Mouse (Mus musculus): ENCODE data around the gene Rag2. TPM values are rescaled to one million over a fixed set of nuclear protein-coding genes. Genes with fewer than 3 reads are reported as not detected.

Rag2 gene
- polyA plus RNA-seq, 1 experiment from 2014 or later, result not detected

DNA sequence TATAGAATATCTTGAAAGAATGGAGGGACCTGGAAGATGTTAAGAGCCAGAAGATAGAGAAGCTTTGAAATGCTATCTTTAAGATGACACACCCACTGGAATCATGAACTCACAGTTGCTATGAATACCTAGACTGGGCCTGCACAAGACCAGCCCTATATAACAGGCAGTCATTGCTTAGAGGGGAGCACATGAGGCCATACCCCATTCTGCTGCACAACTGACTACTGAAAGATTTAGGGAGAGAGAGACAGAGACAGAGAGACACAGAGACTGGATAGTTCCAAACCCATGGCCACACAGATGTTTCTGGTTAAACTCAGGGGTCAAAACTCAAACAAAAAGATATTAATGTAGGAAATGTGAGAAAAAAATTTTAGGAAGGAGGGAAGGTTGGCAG, 2.7 kb downstream of the Rag2 start:
- no peak for ATAC-seq (ENCODE audit: insufficient number of reproducible peaks, low FRiP score, low TSS enrichment, low read depth)
- no peaks in the 10 kb centered on the region for H3K27me3 ChIP-seq
- H3K9me3 ChIP-seq, result no peaks in the 10 kb centered on the region
- no peak overlapping the region for H3K27ac ChIP-seq
- no peaks in the 10 kb centered on the region for H3K36me3 ChIP-seq
- no peaks in the 10 kb centered on the region for H3K4me1 ChIP-seq
- H3K9ac ChIP-seq, result no peak overlapping the region
- no peak overlapping the region for H3K4me2 ChIP-seq
- H3K4me3 ChIP-seq, result no peak overlapping the region

DNA sequence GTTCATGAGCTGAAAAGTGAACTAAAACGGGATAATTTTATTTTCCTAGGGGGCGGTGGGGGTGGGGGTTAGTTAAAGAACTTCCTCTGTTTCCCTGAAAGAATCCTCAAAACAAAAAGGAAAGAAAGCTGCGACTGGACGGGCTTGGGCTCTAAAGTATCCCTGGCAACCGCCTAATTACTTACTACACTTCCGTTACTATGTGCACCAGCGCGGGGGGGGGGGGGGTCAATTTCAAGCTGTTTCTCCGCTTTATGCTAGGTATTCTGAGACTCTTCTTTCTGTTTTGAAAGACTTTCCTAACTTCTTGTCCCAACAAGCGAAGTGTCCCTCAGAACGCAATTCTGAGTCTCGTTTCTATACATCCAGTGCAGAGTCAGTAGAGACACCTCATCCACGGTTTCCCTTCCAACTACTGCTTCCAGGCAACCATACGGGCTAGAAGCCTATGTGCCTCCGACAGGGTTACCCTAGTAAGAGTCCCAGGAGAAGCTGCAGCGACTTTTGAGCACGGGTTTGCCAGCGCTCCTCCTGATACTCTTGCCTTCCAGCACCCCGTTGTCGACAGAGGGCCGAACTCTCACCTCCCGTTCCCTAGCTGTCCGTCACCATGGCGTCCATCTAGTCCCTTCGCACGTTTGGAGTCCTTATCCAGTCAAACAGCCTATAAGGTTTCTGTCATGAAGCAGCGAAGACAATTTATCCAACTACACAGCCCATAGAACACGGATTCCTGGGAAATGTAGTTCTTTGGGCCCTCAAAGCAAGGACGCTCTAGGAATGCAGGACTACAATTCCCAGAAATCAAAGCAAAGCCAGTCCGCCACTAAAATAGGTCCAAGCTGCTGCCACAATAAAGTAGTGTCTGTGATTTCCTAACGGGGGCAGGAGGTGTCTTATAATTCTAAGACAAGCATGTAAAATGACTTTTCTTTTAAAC, 4.0 kb downstream of the Rag2 start:
- Histone ChIP-seq H3K27ac (peak overlapping the region; percentile 92), H3K4me1 (no peaks in the 10 kb centered on the region), H3K27me3 (no peaks in the 10 kb centered on the region), H3K4me2 (peak overlapping the region; percentile 56), H3K4me3 (peak overlapping the region; percentile 74), H3K36me3 (no peaks in the 10 kb centered on the region), H3K9ac (peak overlapping the region; percentile 54), H3K9me3 (no peaks in the 10 kb centered on the region)
- WGBS, result 2% methylated on average over 30 of the region's 31 CpGs
- peak; percentile 97 for ATAC-seq (ENCODE audit: insufficient number of reproducible peaks, low FRiP score, low TSS enrichment, low read depth)

DNA sequence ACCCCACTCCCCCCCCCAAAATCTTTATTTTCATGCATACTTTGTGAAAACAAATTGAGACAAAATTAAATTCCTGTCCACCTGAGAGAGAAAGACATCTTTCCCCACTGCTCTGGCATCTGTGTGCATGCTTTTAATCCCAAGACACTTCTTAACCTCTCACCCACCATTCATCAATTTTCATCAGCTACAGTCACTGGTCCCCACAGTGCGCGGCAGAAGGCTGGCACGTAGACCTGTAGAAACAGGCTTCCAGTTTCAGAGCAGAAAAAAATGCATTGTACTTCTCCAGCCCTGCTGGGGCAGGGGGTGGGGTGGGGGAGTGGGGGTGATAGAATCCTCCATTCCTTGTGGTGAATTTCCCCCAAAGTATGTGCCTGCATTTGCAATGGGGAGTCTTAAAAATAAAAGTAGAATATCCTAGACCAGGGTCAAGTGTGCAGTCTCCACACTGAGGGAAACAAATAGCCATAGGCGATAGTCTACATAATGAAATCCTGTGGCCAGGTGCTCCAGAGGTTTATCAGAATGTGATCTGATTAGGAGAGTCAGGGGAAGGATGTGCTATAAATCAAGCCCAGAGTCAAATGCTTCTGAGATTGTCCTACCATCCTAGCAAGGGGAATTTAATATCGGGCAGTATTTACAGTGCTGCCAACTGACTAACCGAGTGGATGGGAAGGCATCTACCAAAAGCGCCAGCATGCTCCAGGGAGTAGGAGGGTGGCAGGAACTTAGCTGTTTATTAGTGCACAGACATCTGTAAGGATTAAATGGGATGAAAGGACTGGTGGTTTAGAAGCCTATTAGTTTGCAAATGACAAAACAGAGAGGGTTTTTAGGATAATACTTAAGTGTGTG, 14.7 kb downstream of the Rag2 start:
- no peak for ATAC-seq (ENCODE audit: insufficient number of reproducible peaks, low FRiP score, low TSS enrichment, low read depth)
- WGBS, result 22% methylated on average over 7 of the region's 7 CpGs
- Histone ChIP-seq H3K4me2 (no peak overlapping the region), H3K9ac (no peak overlapping the region), H3K9me3 (no peaks in the 10 kb centered on the region), H3K36me3 (no peaks in the 10 kb centered on the region), H3K4me3 (no peak overlapping the region), H3K4me1 (peaks cover 3% of the 10 kb centered on the region; the same call in 1 of the 2 replicates), H3K27me3 (no peaks in the 10 kb centered on the region), H3K27ac (no peak overlapping the region)

DNA sequence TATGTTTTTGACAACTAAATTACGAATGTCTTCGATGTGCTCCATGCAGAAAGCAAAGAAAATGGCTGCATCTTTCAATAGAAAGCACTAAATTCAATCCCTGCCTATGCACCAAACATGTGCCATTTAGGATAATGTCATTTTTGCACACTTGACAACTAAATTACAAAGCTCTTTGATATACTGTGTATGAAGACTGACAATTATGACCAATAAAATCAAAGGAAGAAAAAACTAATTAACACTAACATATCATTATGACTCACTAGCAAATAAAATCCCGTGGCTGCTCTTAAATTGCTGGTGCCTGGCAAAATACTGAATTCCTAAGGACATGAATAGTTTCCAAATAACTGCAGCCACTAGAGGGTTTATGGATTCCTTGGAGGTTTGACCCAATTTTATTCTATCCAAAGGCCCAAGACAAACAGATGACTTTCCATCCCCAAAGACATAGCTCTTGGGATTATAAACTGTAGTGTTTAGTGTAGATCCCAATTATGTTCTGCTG, 15.4 kb downstream of the Rag2 start:
- no peak overlapping the region for H3K4me2 ChIP-seq
- no peak overlapping the region for H3K27ac ChIP-seq
- H3K36me3 ChIP-seq, result no peaks in the 10 kb centered on the region
- H3K9ac ChIP-seq, result no peak overlapping the region
- no peak overlapping the region for H3K4me3 ChIP-seq
- WGBS, result 52% methylated on average over 3 of the region's 3 CpGs
- H3K27me3 ChIP-seq, result no peaks in the 10 kb centered on the region
- H3K4me1 ChIP-seq, result peaks cover 3% of the 10 kb centered on the region; the same call in 1 of the 2 replicates
- ATAC-seq (ENCODE audit: insufficient number of reproducible peaks, low FRiP score, low TSS enrichment, low read depth), result no peak
- no peaks in the 10 kb centered on the region for H3K9me3 ChIP-seq

DNA sequence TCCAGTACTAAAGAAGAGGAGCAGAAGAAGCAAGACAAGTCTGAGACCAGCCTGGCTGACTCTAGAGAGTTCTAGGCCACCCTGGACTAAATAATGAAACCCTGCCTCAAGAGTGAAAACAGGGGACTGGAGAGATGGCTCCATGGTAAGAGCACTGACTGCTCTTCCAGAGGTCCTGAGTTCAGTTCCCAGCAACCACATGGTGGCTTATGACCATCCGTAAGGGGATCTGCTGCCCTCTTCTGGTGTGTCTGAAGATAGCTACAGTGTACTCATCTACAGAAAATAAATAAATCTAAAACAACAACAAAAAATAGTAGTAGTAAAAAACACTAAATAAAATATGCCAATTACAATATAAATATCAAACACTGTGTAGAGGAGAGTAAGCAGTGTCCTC, 21.3 kb downstream of the Rag2 start:
- no peak overlapping the region for H3K9ac ChIP-seq
- no peak for ATAC-seq (ENCODE audit: insufficient number of reproducible peaks, low FRiP score, low TSS enrichment, low read depth)
- no peak overlapping the region for H3K4me2 ChIP-seq
- 92% methylated on average over 1 of the region's 1 CpGs for WGBS
- peaks cover 2% of the 10 kb centered on the region; the same call in 1 of the 2 replicates for H3K4me1 ChIP-seq
- H3K27ac ChIP-seq, result no peak overlapping the region
- H3K27me3 ChIP-seq, result no peaks in the 10 kb centered on the region
- no peaks in the 10 kb centered on the region for H3K36me3 ChIP-seq
- H3K9me3 ChIP-seq, result no peaks in the 10 kb centered on the region
- H3K4me3 ChIP-seq, result no peak overlapping the region

DNA sequence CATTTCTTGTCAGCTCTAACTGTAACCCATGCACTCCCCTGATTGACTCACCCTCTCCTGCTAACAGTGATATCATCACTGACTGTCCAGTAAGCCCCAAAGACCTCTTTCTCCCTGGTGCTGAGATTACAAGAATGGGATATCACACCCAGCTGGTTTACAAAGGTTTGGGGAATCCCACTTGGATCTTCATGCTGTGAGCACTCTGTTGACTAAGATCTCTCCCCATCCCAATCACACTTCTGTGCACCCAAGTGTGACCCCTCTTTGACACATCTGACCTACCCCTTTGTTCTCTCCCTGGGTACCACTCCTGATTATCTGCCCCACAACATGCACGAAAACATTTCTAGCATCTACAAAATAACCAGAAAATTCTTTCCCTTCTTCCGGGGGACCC, 23.8 kb downstream of the Rag2 start:
- 67% methylated on average over 2 of the region's 2 CpGs for WGBS

DNA sequence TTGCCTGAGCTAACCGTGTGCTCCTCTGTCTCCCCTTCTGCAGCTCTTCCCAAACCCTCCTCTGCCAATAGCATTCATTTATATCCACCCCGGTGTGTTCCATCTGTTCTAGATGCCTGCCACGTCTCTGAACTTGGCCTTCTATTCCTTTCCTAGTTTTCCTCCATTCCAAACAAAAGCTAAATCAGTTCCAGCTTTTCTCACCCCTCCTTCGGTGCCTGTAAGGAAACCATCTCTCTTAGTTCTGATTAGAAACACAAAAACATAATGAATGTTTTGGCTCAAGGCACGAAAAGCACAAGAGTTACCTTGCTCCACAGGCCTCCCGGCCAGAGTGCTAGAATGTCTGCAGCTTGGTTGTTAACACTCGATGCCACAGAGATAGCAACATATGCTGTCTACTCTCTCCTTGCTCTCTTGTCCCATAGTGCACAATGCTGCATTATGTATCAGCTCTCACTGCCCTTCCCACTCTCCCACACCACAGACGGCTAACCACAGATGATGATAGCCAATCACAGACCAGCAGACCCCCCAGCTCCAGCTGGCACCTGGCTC, 24.7 kb downstream of the Rag2 start, which contains the start of the genes Rag1 and B230118H07Rik:
TSS of gene Rag1 (minus strand) at position 388 of the 558 bp plus-strand sequence.
TSS of gene B230118H07Rik (minus strand) at position 419 of the 558 bp plus-strand sequence.
- no peak within 1 kb of the TSS for H3K9ac ChIP-seq
- peaks cover 6% of the 10 kb centered on the region; the same call in 1 of the 2 replicates for H3K4me1 ChIP-seq
- no peak within 1 kb of the TSS for H3K4me3 ChIP-seq
- peak within 1 kb of the TSS; percentile 43; the same call in 1 of the 2 replicates for H3K27ac ChIP-seq
- WGBS, result 24% methylated on average over 8 of the region's 8 CpGs
- no peak for ATAC-seq (ENCODE audit: insufficient number of reproducible peaks, low FRiP score, low TSS enrichment, low read depth)
- no peaks in the 10 kb centered on the region for H3K9me3 ChIP-seq
- H3K36me3 ChIP-seq, result no peaks in the 10 kb centered on the region
- peaks cover 7% of the 10 kb centered on the region; the same call in 1 of the 2 replicates for H3K27me3 ChIP-seq
- 0 out of 2 replicates have a peak within 1 kb of the TSS, but pooled peaks have one; percentile 14 for H3K4me2 ChIP-seq

More for the DNA sequence above, 23.8 kb downstream of the Rag2 start:
- ATAC-seq (ENCODE audit: insufficient number of reproducible peaks, low FRiP score, low TSS enrichment, low read depth), result no peak
- Histone ChIP-seq H3K4me3 (no peak overlapping the region), H3K9ac (no peak overlapping the region), H3K9me3 (no peaks in the 10 kb centered on the region), H3K27me3 (peaks cover 3% of the 10 kb centered on the region; the same call in 1 of the 2 replicates), H3K4me1 (peaks cover 6% of the 10 kb centered on the region; the same call in 1 of the 2 replicates), H3K4me2 (no peak overlapping the region), H3K27ac (no peak overlapping the region), H3K36me3 (no peaks in the 10 kb centered on the region)

DNA sequence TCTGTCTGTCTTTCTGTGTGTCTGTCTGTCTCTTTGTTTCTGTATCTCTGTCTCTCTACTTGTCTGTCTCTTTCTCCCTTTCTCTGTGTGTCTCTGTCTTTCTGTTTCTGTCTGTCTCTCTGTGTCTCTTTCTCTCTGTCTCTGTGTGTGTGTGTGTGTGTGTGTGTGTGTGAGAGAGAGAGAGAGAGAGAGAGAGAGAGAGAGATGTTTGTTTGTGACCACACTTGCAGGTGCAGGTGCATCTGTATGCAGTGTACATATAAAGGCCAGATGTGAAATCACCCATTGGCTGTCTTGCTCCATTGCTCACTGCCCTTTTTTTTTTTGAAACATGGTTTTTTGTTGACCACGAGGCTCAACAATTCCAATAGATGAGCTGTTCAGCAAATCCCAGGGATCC, 25.9 kb downstream of the Rag2 start:
- Histone ChIP-seq H3K9me3 (no peaks in the 10 kb centered on the region), H3K4me1 (peaks cover 6% of the 10 kb centered on the region; the same call in 1 of the 2 replicates), H3K27me3 (peaks cover 7% of the 10 kb centered on the region; the same call in 1 of the 2 replicates), H3K27ac (no peak overlapping the region), H3K36me3 (no peaks in the 10 kb centered on the region), H3K9ac (no peak overlapping the region), H3K4me2 (no peak overlapping the region), H3K4me3 (no peak overlapping the region)
- WGBS, result 58% methylated on average over 1 of the region's 1 CpGs
- ATAC-seq (ENCODE audit: insufficient number of reproducible peaks, low FRiP score, low TSS enrichment, low read depth), result no peak

DNA sequence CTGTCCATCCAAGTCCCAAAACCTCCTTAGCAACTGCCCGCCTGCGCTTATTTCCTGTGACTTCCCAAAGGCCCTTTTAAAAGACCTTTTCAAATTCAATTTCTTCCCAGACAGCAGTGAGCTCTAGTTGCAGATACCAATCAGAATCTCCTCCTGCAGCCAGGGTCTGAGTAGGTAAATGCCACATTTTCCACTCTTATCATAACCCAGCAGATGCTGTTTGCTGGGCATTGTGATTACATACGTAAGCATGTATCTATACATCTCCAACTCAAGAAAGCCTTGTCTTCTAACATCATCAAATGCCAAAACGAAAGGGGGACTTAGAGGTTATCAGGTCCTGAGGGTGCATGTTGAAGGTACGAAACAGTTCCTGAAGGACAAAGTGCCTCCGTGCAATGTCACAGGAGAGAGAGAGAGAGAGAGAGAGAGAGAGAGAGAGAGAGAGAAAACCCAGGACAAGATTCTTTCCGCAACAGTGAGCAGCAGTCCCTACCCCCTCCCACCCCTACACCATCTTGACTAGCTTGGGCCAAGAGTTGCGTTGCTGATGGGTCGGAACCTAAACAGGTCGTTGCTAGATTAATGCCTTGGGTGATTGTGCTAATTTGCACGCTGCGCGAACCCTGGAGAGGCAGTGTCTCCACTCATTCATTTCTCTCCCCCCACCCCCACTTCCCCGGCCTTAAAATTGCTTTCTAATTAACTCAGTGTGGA, 27.8 kb downstream of the Rag2 start:
- peak overlapping the region; percentile 44 for H3K4me2 ChIP-seq
- H3K9me3 ChIP-seq, result no peaks in the 10 kb centered on the region
- no peak overlapping the region for H3K27ac ChIP-seq
- H3K27me3 ChIP-seq, result peaks cover 7% of the 10 kb centered on the region; the same call in 1 of the 2 replicates
- H3K9ac ChIP-seq, result no peak overlapping the region
- H3K36me3 ChIP-seq, result no peaks in the 10 kb centered on the region
- H3K4me3 ChIP-seq, result peak overlapping the region; percentile 29
- ATAC-seq (ENCODE audit: insufficient number of reproducible peaks, low FRiP score, low TSS enrichment, low read depth), result no peak
- H3K4me1 ChIP-seq, result peaks cover 6% of the 10 kb centered on the region; the same call in 1 of the 2 replicates
- 34% methylated on average over 14 of the region's 14 CpGs for whole genome bisulfite sequencing

DNA sequence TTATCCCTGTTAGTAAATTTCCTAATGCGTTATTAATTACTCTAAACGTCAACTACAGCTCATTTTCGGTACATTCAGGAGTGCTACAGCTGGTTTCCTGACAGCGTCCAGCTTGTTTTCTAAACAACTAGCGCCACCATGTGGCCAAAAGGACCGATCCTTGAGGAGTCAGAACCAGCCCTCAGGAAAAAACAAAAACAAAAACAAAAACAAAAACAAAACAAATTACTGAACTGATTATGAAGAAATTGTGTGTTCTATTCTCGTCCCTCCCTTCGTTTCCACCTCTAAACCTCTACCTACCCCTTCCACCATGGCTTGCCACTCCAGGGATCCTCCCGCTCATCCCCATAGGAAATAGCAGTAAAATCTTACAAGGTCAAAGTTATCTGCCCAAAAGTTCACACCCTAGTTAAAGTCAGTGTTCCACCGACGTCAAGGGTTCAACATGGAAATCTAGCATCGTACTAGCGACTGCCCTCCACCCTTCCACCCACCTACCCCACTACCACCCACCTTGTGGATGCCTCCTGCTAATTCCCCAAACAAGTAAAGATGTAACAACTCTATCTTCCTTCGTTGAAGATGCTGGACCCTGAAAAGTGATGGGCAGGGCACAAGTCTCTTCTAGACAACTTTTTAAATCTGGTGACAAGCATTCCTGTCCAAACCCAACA, 28.5 kb downstream of the Rag2 start:
- H3K9ac ChIP-seq, result no peak overlapping the region
- WGBS, result 14% methylated on average over 14 of the region's 14 CpGs

More for the DNA sequence above, 28.5 kb downstream of the Rag2 start:
- ATAC-seq (ENCODE audit: insufficient number of reproducible peaks, low FRiP score, low TSS enrichment, low read depth), result no peak
- no peaks in the 10 kb centered on the region for H3K36me3 ChIP-seq
- no peaks in the 10 kb centered on the region for H3K9me3 ChIP-seq
- H3K27me3 ChIP-seq, result peaks cover 7% of the 10 kb centered on the region; the same call in 1 of the 2 replicates
- no peak overlapping the region for H3K27ac ChIP-seq
- H3K4me2 ChIP-seq, result peak overlapping the region; percentile 44
- H3K4me1 ChIP-seq, result peaks cover 6% of the 10 kb centered on the region; the same call in 1 of the 2 replicates
- H3K4me3 ChIP-seq, result peak overlapping the region; percentile 29
